Mouse (Mus musculus) gastrocnemius, adult 18-20 months (tissue): ENCODE measurements around the gene Pibf1. TPM values are rescaled to one million over a fixed set of nuclear protein-coding genes. Genes with fewer than 3 reads are reported as not detected.

Source experiments
- DNase-seq: peaks from one replicate; pipeline ENCODE4 v3.0.0; 2021; ENCODE audit warnings: low spot score
- total RNA-seq, 2 experiments: library from RNA; stranded (reverse); gene quantifications; 2 replicates each; pipeline ENCODE4 v1.2.3; 2021

Gene Pibf1
- total RNA-seq, 2 experiments from 2014 or later: 8.3 to 9.0 TPM

- no peak for DNase-seq
These were observed 166.6 kb downstream of the Pibf1 start for GRCm38 (mm10) chr14:99265791-99266190.

- DNase-seq: no peak
These were observed 167.5 kb downstream of the Pibf1 start for GRCm38 (mm10) chr14:99266749-99267148.

- DNase-seq: no peak
These were observed 174.8 kb downstream of the Pibf1 start for GRCm38 (mm10) chr14:99274056-99274455.

GRCm38 (mm10) chr14:99275827-99276226 lies 176.6 kb downstream of the Pibf1 start:
- no peak for DNase-seq

- DNase-seq: no peak
These were observed 179.1 kb downstream of the Pibf1 start for GRCm38 (mm10) chr14:99278312-99278711.

GRCm38 (mm10) chr14:99278763-99279486 lies 179.7 kb downstream of the Pibf1 start:
- no peak for DNase-seq

- no peak for DNase-seq
These were observed 181.2 kb downstream of the Pibf1 start for GRCm38 (mm10) chr14:99280399-99280798.

- no peak for DNase-seq
These were observed 181.7 kb downstream of the Pibf1 start for GRCm38 (mm10) chr14:99280825-99281433.

GRCm38 (mm10) chr14:99285486-99285885 lies 186.3 kb downstream of the Pibf1 start:
- DNase-seq: no peak

GRCm38 (mm10) chr14:99292176-99292575 lies 193.0 kb downstream of the Pibf1 start:
- no peak for DNase-seq

- no peak for DNase-seq
These were observed 195.2 kb downstream of the Pibf1 start for GRCm38 (mm10) chr14:99294424-99294823.

GRCm38 (mm10) chr14:99295606-99296341 lies 196.6 kb downstream of the Pibf1 start:
- DNase-seq: no peak

GRCm38 (mm10) chr14:99298385-99299021 lies 199.3 kb downstream of the Pibf1 start, which contains the start of gene Klf5:
Klf5 (plus strand) TSS chr14:99298691.
- DNase-seq: peak; percentile 96

GRCm38 (mm10) chr14:99299022-99299481 lies 199.8 kb downstream of the Pibf1 start:
- peak; percentile 58 for DNase-seq

GRCm38 (mm10) chr14:99299701-99300191 lies 200.5 kb downstream of the Pibf1 start:
- no peak for DNase-seq

- no peak for DNase-seq
These were observed 202.2 kb downstream of the Pibf1 start for GRCm38 (mm10) chr14:99301472-99301871.

Other genes with a start within 250 kb of the Pibf1 start
- gene Rpl36a-ps1, start 105.1 kb upstream of the Pibf1 start, total RNA-seq: 1 to 10 TPM; 1.3 to 1.8 TPM
- gene Mzt1, start 53.3 kb upstream of the Pibf1 start, total RNA-seq: 10 to 100 TPM; 33.8 to 35.5 TPM
- gene Bora, start 53.2 kb upstream of the Pibf1 start, total RNA-seq: under 1 TPM; 0.84 to 0.95 TPM
- gene Dis3, start 346 bp downstream of the Pibf1 start, total RNA-seq: 10 to 100 TPM; 10.1 to 11.6 TPM
- 1 to 10 TPM; 3.9 to 5.9 TPM for gene Klf5, start 199.3 kb downstream of the Pibf1 start, total RNA-seq